Mouse (Mus musculus): Measurements from ENCODE around the gene Zfp282. TPM values are rescaled to one million over a fixed set of nuclear protein-coding genes. Genes with fewer than 3 reads are reported as not detected.

Zfp282 gene
- polyA plus RNA-seq, 1 experiment from 2014 or later: 8.9 TPM

GRCm38 (mm10) chr6:47911650-47912049 is 34.6 kb downstream of the Zfp282 start:
- Histone ChIP-seq H3K9me3 (ENCODE audit: control insufficient read depth, low read length) (no peaks in the 10 kb centered on the region), H3K4me1 (ENCODE audit: control insufficient read depth, insufficient read depth, low read length) (no peaks in the 10 kb centered on the region), H3K4me2 (ENCODE audit: low read depth, low read length) (no peak overlapping the region), H3K4me3 (ENCODE audit: low read length) (no peak overlapping the region), H3K36me3 (ENCODE audit: control insufficient read depth, insufficient read depth, low read length) (no peaks in the 10 kb centered on the region), H3K9ac (ENCODE audit: low read depth, low read length) (no peak overlapping the region), H3K27me3 (replicated peaks; ENCODE audit: control insufficient read depth, insufficient read depth, low read length) (no peaks in the 10 kb centered on the region), H3K27ac (ENCODE audit: low read length) (no peak overlapping the region)
- no peak for ATAC-seq
- WGBS: 60% methylated on average over 1 of the region's 1 CpGs

- 52% methylated on average over 3 of the region's 3 CpGs for WGBS
- Histone ChIP-seq H3K4me3 (ENCODE audit: low read length) (no peak overlapping the region), H3K27ac (ENCODE audit: low read length) (peak overlapping the region; percentile 23; the same call in 1 of the 2 replicates), H3K9ac (ENCODE audit: low read depth, low read length) (no peak overlapping the region), H3K4me1 (ENCODE audit: control insufficient read depth, insufficient read depth, low read length) (no peaks in the 10 kb centered on the region), H3K4me2 (ENCODE audit: low read depth, low read length) (no peak overlapping the region), H3K36me3 (ENCODE audit: control insufficient read depth, insufficient read depth, low read length) (no peaks in the 10 kb centered on the region), H3K9me3 (ENCODE audit: control insufficient read depth, low read length) (no peaks in the 10 kb centered on the region), H3K27me3 (replicated peaks; ENCODE audit: control insufficient read depth, insufficient read depth, low read length) (no peaks in the 10 kb centered on the region)
- peak; percentile 47 for ATAC-seq
Observed at GRCm38 (mm10) chr6:47912991-47913390, 36.0 kb downstream of the Zfp282 start.

- ATAC-seq: peak; percentile 70
- peak overlapping the region; percentile 77 for H3K27ac ChIP-seq (ENCODE audit: low read length)
- no peak overlapping the region for H3K4me2 ChIP-seq (ENCODE audit: low read depth, low read length)
- H3K36me3 ChIP-seq (ENCODE audit: control insufficient read depth, insufficient read depth, low read length): no peaks in the 10 kb centered on the region
- no peak overlapping the region for H3K4me3 ChIP-seq (ENCODE audit: low read length)
- no peak overlapping the region for H3K9ac ChIP-seq (ENCODE audit: low read depth, low read length)
- H3K9me3 ChIP-seq (ENCODE audit: control insufficient read depth, low read length): no peaks in the 10 kb centered on the region
- peaks cover 10% of the 10 kb centered on the region for H3K4me1 ChIP-seq (ENCODE audit: control insufficient read depth, insufficient read depth, low read length)
- no peaks in the 10 kb centered on the region for H3K27me3 ChIP-seq (replicated peaks; ENCODE audit: control insufficient read depth, insufficient read depth, low read length)
- WGBS: 58% methylated on average over 5 of the region's 5 CpGs
Observed at GRCm38 (mm10) chr6:47917051-47917450, 40.0 kb downstream of the Zfp282 start.

GRCm38 (mm10) chr6:47918768-47919274 is 41.8 kb downstream of the Zfp282 start:
- Histone ChIP-seq H3K9ac (ENCODE audit: low read depth, low read length) (no peak overlapping the region), H3K27ac (ENCODE audit: low read length) (no peak overlapping the region), H3K36me3 (ENCODE audit: control insufficient read depth, insufficient read depth, low read length) (no peaks in the 10 kb centered on the region), H3K27me3 (replicated peaks; ENCODE audit: control insufficient read depth, insufficient read depth, low read length) (no peaks in the 10 kb centered on the region), H3K4me1 (ENCODE audit: control insufficient read depth, insufficient read depth, low read length) (peaks cover 14% of the 10 kb centered on the region), H3K9me3 (ENCODE audit: control insufficient read depth, low read length) (no peaks in the 10 kb centered on the region), H3K4me3 (ENCODE audit: low read length) (no peak overlapping the region), H3K4me2 (ENCODE audit: low read depth, low read length) (no peak overlapping the region)
- ATAC-seq: no peak
- WGBS: 71% methylated on average over 3 of the region's 3 CpGs

- H3K4me2 ChIP-seq (ENCODE audit: low read depth, low read length): peak overlapping the region; percentile 59
- peak; percentile 2; the same call in 1 of the 2 replicates for ATAC-seq
- 27% methylated on average over 11 of the region's 11 CpGs for WGBS
- H3K4me3 ChIP-seq (ENCODE audit: low read length): peak overlapping the region; percentile 56
- H3K9ac ChIP-seq (ENCODE audit: low read depth, low read length): peak overlapping the region; percentile 92
- H3K9me3 ChIP-seq (ENCODE audit: control insufficient read depth, low read length): no peaks in the 10 kb centered on the region
- H3K4me1 ChIP-seq (ENCODE audit: control insufficient read depth, insufficient read depth, low read length): peaks cover 14% of the 10 kb centered on the region
- peak overlapping the region; percentile 98 for H3K27ac ChIP-seq (ENCODE audit: low read length)
- no peaks in the 10 kb centered on the region for H3K36me3 ChIP-seq (ENCODE audit: control insufficient read depth, insufficient read depth, low read length)
- H3K27me3 ChIP-seq (replicated peaks; ENCODE audit: control insufficient read depth, insufficient read depth, low read length): no peaks in the 10 kb centered on the region
Observed at GRCm38 (mm10) chr6:47919646-47920446, 42.8 kb downstream of the Zfp282 start.

- peaks cover 14% of the 10 kb centered on the region for H3K4me1 ChIP-seq (ENCODE audit: control insufficient read depth, insufficient read depth, low read length)
- no peaks in the 10 kb centered on the region for H3K27me3 ChIP-seq (replicated peaks; ENCODE audit: control insufficient read depth, insufficient read depth, low read length)
- peak; percentile 90 for ATAC-seq
- peak within 1 kb of the TSS; percentile 62 for H3K4me2 ChIP-seq (ENCODE audit: low read depth, low read length)
- peak within 1 kb of the TSS; percentile 98 for H3K27ac ChIP-seq (ENCODE audit: low read length)
- peak within 1 kb of the TSS; percentile 56 for H3K4me3 ChIP-seq (ENCODE audit: low read length)
- peak within 1 kb of the TSS; percentile 92 for H3K9ac ChIP-seq (ENCODE audit: low read depth, low read length)
- H3K36me3 ChIP-seq (ENCODE audit: control insufficient read depth, insufficient read depth, low read length): no peaks in the 10 kb centered on the region
- under 1% methylated on average over 67 of the region's 67 CpGs for WGBS
- no peaks in the 10 kb centered on the region for H3K9me3 ChIP-seq (ENCODE audit: control insufficient read depth, low read length)
Observed at GRCm38 (mm10) chr6:47920447-47921340, 43.7 kb downstream of the Zfp282 start, which contains the start of gene Zfp212. TSS of gene Zfp212 (plus strand) at chr6:47920476.

GRCm38 (mm10) chr6:47942461-47942860 is 65.5 kb downstream of the Zfp282 start:
- 0 out of 2 replicates have a peak, but pooled peaks cover 5% of the 10 kb centered on the region for H3K36me3 ChIP-seq (ENCODE audit: control insufficient read depth, insufficient read depth, low read length)
- H3K9me3 ChIP-seq (ENCODE audit: control insufficient read depth, low read length): no peaks in the 10 kb centered on the region
- 56% methylated on average over 12 of the region's 12 CpGs for WGBS
- H3K27me3 ChIP-seq (replicated peaks; ENCODE audit: control insufficient read depth, insufficient read depth, low read length): no peaks in the 10 kb centered on the region
- peak overlapping the region; percentile 88 for H3K9ac ChIP-seq (ENCODE audit: low read depth, low read length)
- no peak overlapping the region for H3K27ac ChIP-seq (ENCODE audit: low read length)
- ATAC-seq: peak; percentile 10; the same call in 1 of the 2 replicates
- H3K4me3 ChIP-seq (ENCODE audit: low read length): peak overlapping the region; percentile 58
- H3K4me1 ChIP-seq (ENCODE audit: control insufficient read depth, insufficient read depth, low read length): peaks cover 9% of the 10 kb centered on the region; the same call in 1 of the 2 replicates
- H3K4me2 ChIP-seq (ENCODE audit: low read depth, low read length): peak overlapping the region; percentile 89

GRCm38 (mm10) chr6:47943021-47943691 is 66.2 kb downstream of the Zfp282 start:
- H3K4me1 ChIP-seq (ENCODE audit: control insufficient read depth, insufficient read depth, low read length): peaks cover 9% of the 10 kb centered on the region; the same call in 1 of the 2 replicates
- peak overlapping the region; percentile 88 for H3K9ac ChIP-seq (ENCODE audit: low read depth, low read length)
- peak overlapping the region; percentile 89 for H3K4me2 ChIP-seq (ENCODE audit: low read depth, low read length)
- peak overlapping the region; percentile 58 for H3K4me3 ChIP-seq (ENCODE audit: low read length)
- H3K27me3 ChIP-seq (replicated peaks; ENCODE audit: control insufficient read depth, insufficient read depth, low read length): no peaks in the 10 kb centered on the region
- 0 out of 2 replicates have a peak, but pooled peaks cover 5% of the 10 kb centered on the region for H3K36me3 ChIP-seq (ENCODE audit: control insufficient read depth, insufficient read depth, low read length)
- H3K27ac ChIP-seq (ENCODE audit: low read length): no peak overlapping the region; the same call in 1 of the 2 replicates
- peak; percentile 95 for ATAC-seq
- 10% methylated on average over 64 of the region's 64 CpGs for WGBS
- H3K9me3 ChIP-seq (ENCODE audit: control insufficient read depth, low read length): no peaks in the 10 kb centered on the region
